Mouse (Mus musculus): Measurements from ENCODE around the gene Unc119b. TPM values are rescaled to one million over a fixed set of nuclear protein-coding genes. Genes with fewer than 3 reads are reported as not detected.

Unc119b gene
- polyA plus RNA-seq, 1 experiment, result 141 TPM

GRCm38 (mm10) chr5:115145253-115145968 is 10.6 kb upstream of the Unc119b start:
- 69% methylated on average over 11 of the region's 11 CpGs for WGBS
- peaks cover 7% of the 10 kb centered on the region; the same call in 1 of the 2 replicates for H3K36me3 ChIP-seq (ENCODE audit: control insufficient read depth, insufficient read depth, low read length)
- H3K27me3 ChIP-seq (replicated peaks; ENCODE audit: control insufficient read depth, insufficient read depth, low read length), result no peaks in the 10 kb centered on the region
- no peak overlapping the region for H3K4me3 ChIP-seq (ENCODE audit: insufficient read depth, low read depth, low read length)
- H3K4me1 ChIP-seq (ENCODE audit: control insufficient read depth, insufficient read depth, low read length), result peaks cover 27% of the 10 kb centered on the region
- TF ChIP-seq POLR2A (IDR thresholded peaks at IDR 0.05; ENCODE audit: low read depth, low read length) (no peak), CTCF (conservative IDR thresholded peaks at IDR 0.05; ENCODE audit: insufficient read depth, insufficient read length, low read depth, low read length) (no peak)
- H3K27ac ChIP-seq (ENCODE audit: insufficient read depth, low read depth, low read length), result peak overlapping the region; percentile 27; the same call in 1 of the 2 replicates
- DNase-seq, result peak; percentile 49

GRCm38 (mm10) chr5:115144471-115144870 is 9.7 kb upstream of the Unc119b start:
- H3K4me1 ChIP-seq (ENCODE audit: control insufficient read depth, insufficient read depth, low read length), result peaks cover 19% of the 10 kb centered on the region
- no peaks in the 10 kb centered on the region for H3K27me3 ChIP-seq (replicated peaks; ENCODE audit: control insufficient read depth, insufficient read depth, low read length)
- H3K4me3 ChIP-seq (ENCODE audit: insufficient read depth, low read depth, low read length), result no peak overlapping the region
- WGBS, result 70% methylated on average over 6 of the region's 6 CpGs
- DNase-seq, result no peak
- H3K36me3 ChIP-seq (ENCODE audit: control insufficient read depth, insufficient read depth, low read length), result peaks cover 5% of the 10 kb centered on the region; the same call in 1 of the 2 replicates
- TF ChIP-seq POLR2A (IDR thresholded peaks at IDR 0.05; ENCODE audit: low read depth, low read length) (no peak), CTCF (conservative IDR thresholded peaks at IDR 0.05; ENCODE audit: insufficient read depth, insufficient read length, low read depth, low read length) (no peak)
- H3K27ac ChIP-seq (ENCODE audit: insufficient read depth, low read depth, low read length), result no peak overlapping the region

DNA sequence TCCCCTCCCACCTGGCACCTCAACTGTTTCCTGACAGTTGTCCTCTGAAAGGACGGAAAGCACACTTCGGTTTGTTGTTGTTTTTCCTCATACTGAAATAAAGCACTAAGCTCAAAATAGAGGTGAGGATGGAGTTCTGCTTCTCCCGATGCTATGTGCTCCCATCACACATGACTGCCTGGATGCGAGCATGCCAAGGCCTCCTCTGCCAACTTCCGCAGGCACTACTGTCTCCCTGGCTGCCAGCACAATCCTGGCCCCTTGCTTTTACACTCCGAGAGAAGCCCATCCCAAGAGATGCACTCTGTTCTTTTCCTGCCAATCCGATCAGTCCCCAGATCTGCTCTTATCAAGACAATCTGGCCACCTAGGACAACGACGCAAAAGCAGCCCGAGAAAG is 8.8 kb upstream of the Unc119b start:
- peak overlapping the region; percentile 5; the same call in 1 of the 2 replicates for H3K27ac ChIP-seq (ENCODE audit: insufficient read depth, low read depth, low read length)
- peak; percentile 38 for DNase-seq
- WGBS, result 51% methylated on average over 10 of the region's 10 CpGs
- no peak for TF ChIP-seq CTCF (conservative IDR thresholded peaks at IDR 0.05; ENCODE audit: insufficient read depth, insufficient read length, low read depth, low read length)
- TF ChIP-seq POLR2A (IDR thresholded peaks at IDR 0.05; ENCODE audit: low read depth, low read length), result no peak
- no peaks in the 10 kb centered on the region for H3K27me3 ChIP-seq (replicated peaks; ENCODE audit: control insufficient read depth, insufficient read depth, low read length)
- H3K36me3 ChIP-seq (ENCODE audit: control insufficient read depth, insufficient read depth, low read length), result peaks cover 5% of the 10 kb centered on the region; the same call in 1 of the 2 replicates
- peaks cover 16% of the 10 kb centered on the region for H3K4me1 ChIP-seq (ENCODE audit: control insufficient read depth, insufficient read depth, low read length)
- H3K4me3 ChIP-seq (ENCODE audit: insufficient read depth, low read depth, low read length), result no peak overlapping the region

DNA sequence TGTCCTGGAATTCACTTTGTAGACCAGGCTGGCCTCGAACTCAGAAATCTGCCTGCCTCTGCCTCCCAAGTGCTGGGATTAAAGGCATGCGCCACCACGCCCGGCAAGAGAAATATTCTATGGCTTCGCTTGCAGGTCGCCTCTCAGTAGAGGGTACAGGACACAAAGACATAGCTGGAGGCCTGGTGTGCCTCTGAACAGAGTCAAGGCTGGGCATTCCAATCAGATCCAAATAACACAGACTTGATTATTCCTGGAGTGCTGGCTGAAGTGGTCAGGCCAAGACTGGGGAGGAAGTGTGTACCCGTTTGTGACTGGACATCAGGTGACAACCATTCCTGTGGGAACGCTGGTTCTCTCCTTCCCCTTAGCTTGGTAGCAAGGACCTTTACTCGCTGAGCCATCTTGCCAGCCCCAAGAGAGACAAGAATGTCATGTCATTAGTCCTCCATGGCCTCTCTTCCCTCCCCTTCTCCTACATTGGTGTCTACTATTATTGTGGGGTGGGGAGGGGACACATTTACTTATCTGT is 7.5 kb upstream of the Unc119b start:
- Histone ChIP-seq H3K4me3 (ENCODE audit: insufficient read depth, low read depth, low read length) (no peak overlapping the region), H3K27ac (ENCODE audit: insufficient read depth, low read depth, low read length) (no peak overlapping the region), H3K4me1 (ENCODE audit: control insufficient read depth, insufficient read depth, low read length) (peaks cover 5% of the 10 kb centered on the region; the same call in 1 of the 2 replicates), H3K36me3 (ENCODE audit: control insufficient read depth, insufficient read depth, low read length) (peaks cover 3% of the 10 kb centered on the region; the same call in 1 of the 2 replicates), H3K27me3 (replicated peaks; ENCODE audit: control insufficient read depth, insufficient read depth, low read length) (no peaks in the 10 kb centered on the region)
- 89% methylated on average over 9 of the region's 9 CpGs for WGBS
- TF ChIP-seq CTCF (conservative IDR thresholded peaks at IDR 0.05; ENCODE audit: insufficient read depth, insufficient read length, low read depth, low read length) (no peak), POLR2A (IDR thresholded peaks at IDR 0.05; ENCODE audit: low read depth, low read length) (no peak)
- no peak for DNase-seq

- Histone ChIP-seq H3K4me1 (ENCODE audit: control insufficient read depth, insufficient read depth, low read length) (no peaks in the 10 kb centered on the region; the same call in 1 of the 2 replicates), H3K27ac (ENCODE audit: insufficient read depth, low read depth, low read length) (no peak overlapping the region), H3K4me3 (ENCODE audit: insufficient read depth, low read depth, low read length) (no peak overlapping the region), H3K36me3 (ENCODE audit: control insufficient read depth, insufficient read depth, low read length) (peaks cover 1% of the 10 kb centered on the region; the same call in 1 of the 2 replicates), H3K27me3 (replicated peaks; ENCODE audit: control insufficient read depth, insufficient read depth, low read length) (no peaks in the 10 kb centered on the region)
- DNase-seq, result peak; percentile 59
- TF ChIP-seq POLR2A (IDR thresholded peaks at IDR 0.05; ENCODE audit: low read depth, low read length), result no peak
- no peak for TF ChIP-seq CTCF (conservative IDR thresholded peaks at IDR 0.05; ENCODE audit: insufficient read depth, insufficient read length, low read depth, low read length)
- WGBS, result 67% methylated on average over 3 of the region's 3 CpGs
These were observed 6.0 kb upstream of the Unc119b start for GRCm38 (mm10) chr5:115140726-115141125.

GRCm38 (mm10) chr5:115139124-115139523 is 4.3 kb upstream of the Unc119b start:
- DNase-seq, result no peak
- 93% methylated on average over 4 of the region's 4 CpGs for WGBS

More at GRCm38 (mm10) chr5:115139124-115139523, 4.3 kb upstream of the Unc119b start:
- TF ChIP-seq CTCF (conservative IDR thresholded peaks at IDR 0.05; ENCODE audit: insufficient read depth, insufficient read length, low read depth, low read length) (no peak), POLR2A (IDR thresholded peaks at IDR 0.05; ENCODE audit: low read depth, low read length) (no peak)
- Histone ChIP-seq H3K36me3 (ENCODE audit: control insufficient read depth, insufficient read depth, low read length) (peaks cover 1% of the 10 kb centered on the region; the same call in 1 of the 2 replicates), H3K4me3 (ENCODE audit: insufficient read depth, low read depth, low read length) (no peak overlapping the region), H3K4me1 (ENCODE audit: control insufficient read depth, insufficient read depth, low read length) (no peaks in the 10 kb centered on the region; the same call in 1 of the 2 replicates), H3K27me3 (replicated peaks; ENCODE audit: control insufficient read depth, insufficient read depth, low read length) (no peaks in the 10 kb centered on the region), H3K27ac (ENCODE audit: insufficient read depth, low read depth, low read length) (no peak overlapping the region)

Measured in kidney, adult 2 months (tissue).